Mouse (Mus musculus): ENCODE data around the gene Lclat1. TPM values are rescaled to one million over a fixed set of nuclear protein-coding genes. Genes with fewer than 3 reads are reported as not detected.

Gene Lclat1
- polyA plus RNA-seq, 1 experiment: 12.4 TPM

- no peak for DNase-seq
- 82% methylated on average over 6 of the region's 6 CpGs for WGBS
- H3K4me3 ChIP-seq (replicated peaks; ENCODE audit: insufficient read depth, low read depth, low read length): no peak overlapping the region
- H3K27ac ChIP-seq (ENCODE audit: insufficient read depth, low read length): no peak overlapping the region
- TF ChIP-seq CTCF (IDR thresholded peaks at IDR 0.05; ENCODE audit: borderline replicate concordance, insufficient read depth, low read depth, low read length) (no peak), POLR2A (IDR thresholded peaks at IDR 0.05; ENCODE audit: borderline replicate concordance, insufficient read depth, low read length) (no peak)
- no peaks in the 10 kb centered on the region for H3K4me1 ChIP-seq (ENCODE audit: control insufficient read depth, insufficient read depth, low read length)
- no peaks in the 10 kb centered on the region for H3K27me3 ChIP-seq (ENCODE audit: control insufficient read depth, insufficient read depth, low read length)
These were observed 86.8 kb downstream of the Lclat1 start for GRCm38 (mm10) chr17:73194575-73194974.

GRCm38 (mm10) chr17:73195074-73195723 lies 87.4 kb downstream of the Lclat1 start:
- DNase-seq: no peak
- TF ChIP-seq POLR2A (IDR thresholded peaks at IDR 0.05; ENCODE audit: borderline replicate concordance, insufficient read depth, low read length) (no peak), CTCF (IDR thresholded peaks at IDR 0.05; ENCODE audit: borderline replicate concordance, insufficient read depth, low read depth, low read length) (no peak)
- WGBS: 74% methylated on average over 2 of the region's 2 CpGs
- H3K27me3 ChIP-seq (ENCODE audit: control insufficient read depth, insufficient read depth, low read length): no peaks in the 10 kb centered on the region
- no peak overlapping the region for H3K4me3 ChIP-seq (replicated peaks; ENCODE audit: insufficient read depth, low read depth, low read length)
- no peak overlapping the region for H3K27ac ChIP-seq (ENCODE audit: insufficient read depth, low read length)
- H3K4me1 ChIP-seq (ENCODE audit: control insufficient read depth, insufficient read depth, low read length): no peaks in the 10 kb centered on the region

- DNase-seq: no peak
- Histone ChIP-seq H3K27ac (ENCODE audit: insufficient read depth, low read length) (no peak overlapping the region), H3K27me3 (ENCODE audit: control insufficient read depth, insufficient read depth, low read length) (no peaks in the 10 kb centered on the region), H3K4me1 (ENCODE audit: control insufficient read depth, insufficient read depth, low read length) (no peaks in the 10 kb centered on the region), H3K4me3 (replicated peaks; ENCODE audit: insufficient read depth, low read depth, low read length) (no peak overlapping the region)
- WGBS: 98% methylated on average over 1 of the region's 1 CpGs
- no peak for TF ChIP-seq POLR2A (IDR thresholded peaks at IDR 0.05; ENCODE audit: borderline replicate concordance, insufficient read depth, low read length)
- TF ChIP-seq CTCF (IDR thresholded peaks at IDR 0.05; ENCODE audit: borderline replicate concordance, insufficient read depth, low read depth, low read length): 0 out of 2 replicates have a peak, but pooled peaks have one; percentile 13
These were observed 88.4 kb downstream of the Lclat1 start for GRCm38 (mm10) chr17:73196139-73196538.

- TF ChIP-seq POLR2A (IDR thresholded peaks at IDR 0.05; ENCODE audit: borderline replicate concordance, insufficient read depth, low read length) (no peak), CTCF (IDR thresholded peaks at IDR 0.05; ENCODE audit: borderline replicate concordance, insufficient read depth, low read depth, low read length) (no peak)
- WGBS: 90% methylated on average over 1 of the region's 1 CpGs
- Histone ChIP-seq H3K4me1 (ENCODE audit: control insufficient read depth, insufficient read depth, low read length) (no peaks in the 10 kb centered on the region), H3K4me3 (replicated peaks; ENCODE audit: insufficient read depth, low read depth, low read length) (no peak overlapping the region), H3K27ac (ENCODE audit: insufficient read depth, low read length) (no peak overlapping the region), H3K27me3 (ENCODE audit: control insufficient read depth, insufficient read depth, low read length) (no peaks in the 10 kb centered on the region)
- DNase-seq: no peak
These were observed 89.9 kb downstream of the Lclat1 start for GRCm38 (mm10) chr17:73197724-73198123.

GRCm38 (mm10) chr17:73199387-73199786 lies 91.6 kb downstream of the Lclat1 start:
- DNase-seq: no peak
- H3K27ac ChIP-seq (ENCODE audit: insufficient read depth, low read length): no peak overlapping the region
- TF ChIP-seq CTCF (IDR thresholded peaks at IDR 0.05; ENCODE audit: borderline replicate concordance, insufficient read depth, low read depth, low read length) (no peak), POLR2A (IDR thresholded peaks at IDR 0.05; ENCODE audit: borderline replicate concordance, insufficient read depth, low read length) (no peak)

GRCm38 (mm10) chr17:73200380-73200779 lies 92.6 kb downstream of the Lclat1 start:
- Histone ChIP-seq H3K27ac (ENCODE audit: insufficient read depth, low read length) (no peak overlapping the region), H3K4me1 (ENCODE audit: control insufficient read depth, insufficient read depth, low read length) (no peaks in the 10 kb centered on the region), H3K27me3 (ENCODE audit: control insufficient read depth, insufficient read depth, low read length) (no peaks in the 10 kb centered on the region), H3K4me3 (replicated peaks; ENCODE audit: insufficient read depth, low read depth, low read length) (no peak overlapping the region)
- TF ChIP-seq CTCF (IDR thresholded peaks at IDR 0.05; ENCODE audit: borderline replicate concordance, insufficient read depth, low read depth, low read length) (no peak), POLR2A (IDR thresholded peaks at IDR 0.05; ENCODE audit: borderline replicate concordance, insufficient read depth, low read length) (no peak)
- no peak for DNase-seq
- 85% methylated on average over 1 of the region's 1 CpGs for WGBS

More at GRCm38 (mm10) chr17:73199387-73199786, 91.6 kb downstream of the Lclat1 start:
- Histone ChIP-seq H3K4me3 (replicated peaks; ENCODE audit: insufficient read depth, low read depth, low read length) (no peak overlapping the region), H3K4me1 (ENCODE audit: control insufficient read depth, insufficient read depth, low read length) (no peaks in the 10 kb centered on the region), H3K27me3 (ENCODE audit: control insufficient read depth, insufficient read depth, low read length) (no peaks in the 10 kb centered on the region)

- H3K27ac ChIP-seq (ENCODE audit: insufficient read depth, low read length): no peak overlapping the region
- TF ChIP-seq CTCF (IDR thresholded peaks at IDR 0.05; ENCODE audit: borderline replicate concordance, insufficient read depth, low read depth, low read length): no peak
- no peak for TF ChIP-seq POLR2A (IDR thresholded peaks at IDR 0.05; ENCODE audit: borderline replicate concordance, insufficient read depth, low read length)
- 86% methylated on average over 15 of the region's 15 CpGs for WGBS
- no peak overlapping the region for H3K4me3 ChIP-seq (replicated peaks; ENCODE audit: insufficient read depth, low read depth, low read length)
- H3K4me1 ChIP-seq (ENCODE audit: control insufficient read depth, insufficient read depth, low read length): no peaks in the 10 kb centered on the region
- no peak for DNase-seq
- H3K27me3 ChIP-seq (ENCODE audit: control insufficient read depth, insufficient read depth, low read length): no peaks in the 10 kb centered on the region
These were observed 96.0 kb downstream of the Lclat1 start for GRCm38 (mm10) chr17:73203642-73204332.

All from cerebellum, adult 2 months (tissue).